Mouse (Mus musculus) heart, embryonic 15.5 days (tissue): ENCODE results near the gene Zfp553. TPM values are rescaled to one million over a fixed set of nuclear protein-coding genes. Genes with fewer than 3 reads are reported as not detected.

Source experiments
- ATAC-seq: fragments of 200-750 bp; cut with Nextera tagmentation; replicated peaks from 2 replicates; pipeline ENCODE4 v1.8.0; 2017; ENCODE audit warnings: low read depth, moderate TSS enrichment; ENCODE audit not compliant: insufficient number of reproducible peaks, insufficient read depth, low FRiP score
- H3K27ac ChIP-seq: fragments of 300-500 bp; sonication (generic); 2 replicates; pipeline ENCODE4 v1.5.1; 2015; ENCODE audit warnings: mild to moderate bottlenecking, inconsistent platforms
- H3K27me3 ChIP-seq: fragments of 300-500 bp; sonication (generic); 2 replicates; pipeline ENCODE4 v1.6.1; 2015; ENCODE audit warnings: inconsistent platforms
- H3K36me3 ChIP-seq: fragments of 300-500 bp; sonication (generic); 2 replicates; pipeline ENCODE4 v1.6.1; 2015; ENCODE audit warnings: mild to moderate bottlenecking, inconsistent platforms
- H3K4me1 ChIP-seq: fragments of 300-500 bp; sonication (generic); replicated peaks from 2 replicates; pipeline ENCODE4 v1.6.1; 2015; ENCODE audit warnings: inconsistent platforms
- H3K4me2 ChIP-seq: fragments of 300-500 bp; sonication (generic); 2 replicates; pipeline ENCODE4 v1.6.1; 2015; ENCODE audit warnings: inconsistent platforms, mild to moderate bottlenecking, moderate library complexity
- H3K4me3 ChIP-seq: fragments of 300-500 bp; sonication (generic); 2 replicates; pipeline ENCODE4 v1.5.1; 2015; ENCODE audit warnings: mild to moderate bottlenecking, inconsistent platforms
- H3K9ac ChIP-seq: fragments of 300-500 bp; sonication (generic); 2 replicates; pipeline ENCODE4 v1.6.1; 2015; ENCODE audit warnings: mild to moderate bottlenecking, inconsistent platforms
- H3K9me3 ChIP-seq: fragments of 300-500 bp; sonication (generic); replicated peaks from 2 replicates; pipeline ENCODE4 v1.6.1; 2016; ENCODE audit warnings: inconsistent platforms
- WGBS: fragments of 180-500 bp; shearing (Covaris S2); methylation state at CpG from one replicate; pipeline ENCODE4 v1.1.7; 2015; ENCODE audit warnings: mixed read lengths; 5-methylcytosine and 5-hydroxymethylcytosine counted together
- polyA plus RNA-seq: library from polyadenylated mRNA; unstranded; fragments of >200 nt; fragmentation: Nextera tagmentation; extraction: Ambion mirVana; gene quantifications from 2 replicates; pipeline ENCODE4 v1.2.1, GENCODE M21; 2015

Gene Zfp553
- polyA plus RNA-seq, 1 experiment from 2014 or later = 17.8 TPM

DNA sequence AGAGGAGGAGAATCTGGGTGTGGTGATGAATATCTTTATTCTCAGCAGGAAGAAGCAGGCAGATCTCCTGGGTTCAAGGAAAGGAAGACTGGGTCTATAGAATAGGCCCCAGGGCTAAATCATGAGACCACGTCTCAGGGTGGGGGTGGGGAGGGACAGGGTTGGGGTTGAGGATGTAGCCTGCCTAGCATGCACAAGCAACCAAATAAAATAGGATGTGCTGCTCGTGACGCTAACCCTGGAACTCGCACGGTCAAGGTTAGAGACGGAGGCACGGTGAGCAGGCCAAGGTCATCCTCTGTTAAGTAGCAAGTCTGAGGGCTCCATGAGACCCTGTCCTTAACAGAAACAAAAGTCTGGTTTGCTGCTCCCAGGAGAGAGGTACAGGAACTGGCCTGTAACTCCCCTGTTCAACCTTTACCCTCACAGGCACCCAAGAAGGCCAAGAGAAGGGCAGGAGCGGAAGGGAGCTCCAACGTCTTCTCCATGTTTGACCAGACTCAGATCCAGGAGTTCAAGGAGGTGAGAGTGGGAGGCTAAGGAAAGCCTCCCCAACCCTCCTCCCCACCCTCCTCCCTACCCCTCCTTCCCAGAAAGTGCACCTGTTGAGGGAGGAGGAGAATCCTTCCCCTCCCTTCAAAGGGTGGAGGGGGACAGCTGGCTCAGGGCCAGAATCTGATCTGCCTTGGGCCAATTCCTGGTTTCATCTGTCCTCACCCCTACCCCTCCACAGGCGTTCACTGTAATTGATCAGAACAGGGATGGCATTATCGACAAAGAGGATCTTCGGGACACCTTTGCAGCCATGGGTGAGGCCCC lies 20.2 kb upstream of the Zfp553 start:
- no peaks in the 10 kb centered on the region for H3K9me3 ChIP-seq
- peaks cover 46% of the 10 kb centered on the region for H3K4me1 ChIP-seq
- no peak overlapping the region for H3K4me2 ChIP-seq
- H3K9ac ChIP-seq = no peak overlapping the region
- 87% methylated on average over 12 of the region's 12 CpGs for WGBS
- H3K4me3 ChIP-seq = no peak overlapping the region
- no peaks in the 10 kb centered on the region for H3K27me3 ChIP-seq
- no peaks in the 10 kb centered on the region for H3K36me3 ChIP-seq
- H3K27ac ChIP-seq = no peak overlapping the region
- no peak for ATAC-seq

DNA sequence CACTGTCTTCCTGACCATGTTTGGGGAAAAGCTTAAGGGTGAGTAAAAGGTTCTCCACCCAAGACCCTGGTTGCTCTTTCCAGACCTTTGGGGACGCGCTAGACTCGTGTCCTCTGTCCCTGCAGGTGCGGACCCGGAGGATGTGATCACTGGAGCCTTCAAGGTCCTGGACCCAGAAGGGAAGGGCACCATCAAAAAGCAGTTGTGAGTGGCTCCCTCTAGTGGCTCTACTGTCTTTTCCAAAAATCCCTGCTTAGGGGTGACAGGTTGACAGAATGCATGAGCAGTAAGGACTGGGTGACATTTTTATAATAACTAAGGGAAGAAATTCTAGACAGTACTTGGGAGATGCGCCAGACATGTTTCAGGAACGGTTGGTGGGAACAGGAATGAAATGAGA lies 19.4 kb upstream of the Zfp553 start:
- Histone ChIP-seq H3K27me3 (no peaks in the 10 kb centered on the region), H3K4me3 (no peak overlapping the region), H3K36me3 (no peaks in the 10 kb centered on the region), H3K9me3 (no peaks in the 10 kb centered on the region), H3K27ac (no peak overlapping the region), H3K9ac (no peak overlapping the region), H3K4me2 (no peak overlapping the region), H3K4me1 (peaks cover 54% of the 10 kb centered on the region)
- ATAC-seq = no peak
- WGBS = 35% methylated on average over 7 of the region's 7 CpGs

DNA sequence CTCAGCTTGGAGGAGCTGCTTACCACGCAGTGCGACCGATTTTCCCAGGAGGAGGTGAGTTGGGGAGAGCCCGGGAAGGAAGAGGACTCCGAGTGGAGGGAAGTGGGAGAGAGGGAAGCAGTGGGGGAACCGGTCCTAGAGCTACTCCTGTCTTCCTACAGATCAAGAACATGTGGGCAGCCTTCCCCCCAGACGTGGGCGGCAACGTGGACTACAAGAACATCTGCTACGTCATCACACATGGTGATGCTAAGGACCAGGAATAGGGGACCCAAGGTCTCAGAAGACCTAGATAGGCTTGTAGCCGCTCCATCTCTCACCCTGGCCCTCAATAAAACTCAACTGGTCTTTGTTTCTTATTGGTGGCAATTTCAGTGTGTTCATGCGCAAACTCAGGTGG lies 18.9 kb upstream of the Zfp553 start:
- WGBS = 56% methylated on average over 12 of the region's 12 CpGs
- ATAC-seq = no peak
- Histone ChIP-seq H3K27me3 (no peaks in the 10 kb centered on the region), H3K36me3 (no peaks in the 10 kb centered on the region), H3K9me3 (no peaks in the 10 kb centered on the region), H3K27ac (no peak overlapping the region), H3K4me2 (peak overlapping the region; percentile 68), H3K4me1 (peaks cover 54% of the 10 kb centered on the region), H3K4me3 (no peak overlapping the region), H3K9ac (no peak overlapping the region)

DNA sequence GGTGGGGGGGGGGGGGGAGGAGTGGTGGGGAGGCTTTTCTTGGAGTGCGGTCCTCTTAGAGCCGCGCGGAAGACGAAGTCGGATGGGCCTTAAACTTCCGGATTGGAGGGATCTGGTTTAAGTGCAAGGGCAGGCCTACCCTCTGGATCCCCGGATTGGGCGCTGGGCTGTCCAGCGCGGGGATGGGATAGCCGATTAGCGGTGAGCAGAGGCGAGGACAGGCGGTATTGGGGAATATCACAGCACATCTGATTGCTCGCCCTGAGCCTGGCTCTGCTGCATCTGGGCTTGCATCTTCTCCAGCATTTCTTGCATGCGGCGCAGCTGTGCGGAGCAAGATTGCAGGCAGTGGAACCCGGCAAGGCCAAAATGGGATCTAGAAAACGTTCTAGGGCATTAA lies 18.3 kb upstream of the Zfp553 start:
- WGBS = 36% methylated on average over 21 of the region's 21 CpGs
- H3K9me3 ChIP-seq = no peaks in the 10 kb centered on the region
- peaks cover 50% of the 10 kb centered on the region for H3K4me1 ChIP-seq
- H3K4me2 ChIP-seq = peak overlapping the region; percentile 68
- H3K4me3 ChIP-seq = peak overlapping the region; percentile 44
- ATAC-seq = no peak
- peak overlapping the region; percentile 45 for H3K27ac ChIP-seq
- peak overlapping the region; percentile 50; the same call in 1 of the 2 replicates for H3K9ac ChIP-seq
- no peaks in the 10 kb centered on the region for H3K27me3 ChIP-seq
- H3K36me3 ChIP-seq = no peaks in the 10 kb centered on the region

DNA sequence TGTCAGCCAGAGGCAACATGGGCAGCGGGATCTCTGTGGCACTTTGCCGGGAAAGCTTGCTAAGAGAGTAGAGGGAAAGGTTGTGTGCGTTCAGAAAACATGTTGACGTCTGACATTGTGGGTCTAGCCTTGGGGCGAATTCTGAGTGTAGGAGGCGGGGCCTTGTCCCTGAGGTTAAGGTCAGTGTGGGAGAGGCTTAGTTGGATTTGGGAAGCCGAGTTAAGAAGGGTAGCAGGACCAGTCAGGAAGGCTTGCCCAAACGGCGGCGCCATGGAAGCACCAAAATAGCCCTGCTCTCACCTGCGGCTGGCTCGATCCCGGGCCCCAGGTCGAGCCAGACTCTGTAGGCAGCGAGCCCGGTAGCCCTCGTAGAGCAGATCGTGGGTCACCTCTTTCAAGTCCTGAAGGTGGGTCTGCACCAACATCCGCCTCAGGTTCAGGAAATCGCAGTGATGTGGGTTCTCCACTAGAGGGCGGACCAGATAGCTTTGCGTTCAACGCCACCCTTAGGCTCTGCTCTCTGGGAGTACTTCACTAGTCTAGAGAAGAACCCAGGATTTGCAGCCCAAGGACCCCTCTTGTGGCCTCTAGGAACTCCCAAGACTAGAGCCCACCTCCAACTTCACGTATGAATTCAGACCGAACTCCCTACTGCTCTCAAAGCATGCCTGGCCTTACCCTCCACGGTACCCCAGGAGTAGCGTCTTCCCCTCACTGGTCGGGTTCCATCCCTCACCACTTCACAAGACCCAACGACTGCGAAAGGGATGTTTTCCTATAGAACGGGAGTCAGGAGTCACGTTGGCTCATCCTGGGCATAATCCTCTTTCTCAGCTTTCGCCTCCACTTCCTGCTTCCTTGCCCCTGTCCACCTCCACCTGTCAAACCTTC lies 17.6 kb upstream of the Zfp553 start:
- Histone ChIP-seq H3K36me3 (no peaks in the 10 kb centered on the region), H3K27me3 (no peaks in the 10 kb centered on the region), H3K4me2 (peak overlapping the region; percentile 68), H3K9me3 (no peaks in the 10 kb centered on the region), H3K27ac (peak overlapping the region; percentile 45; the same call in 1 of the 2 replicates), H3K4me3 (peak overlapping the region; percentile 44), H3K9ac (peak overlapping the region; percentile 50), H3K4me1 (peaks cover 47% of the 10 kb centered on the region)
- no peak for ATAC-seq
- 23% methylated on average over 33 of the region's 33 CpGs for WGBS

DNA sequence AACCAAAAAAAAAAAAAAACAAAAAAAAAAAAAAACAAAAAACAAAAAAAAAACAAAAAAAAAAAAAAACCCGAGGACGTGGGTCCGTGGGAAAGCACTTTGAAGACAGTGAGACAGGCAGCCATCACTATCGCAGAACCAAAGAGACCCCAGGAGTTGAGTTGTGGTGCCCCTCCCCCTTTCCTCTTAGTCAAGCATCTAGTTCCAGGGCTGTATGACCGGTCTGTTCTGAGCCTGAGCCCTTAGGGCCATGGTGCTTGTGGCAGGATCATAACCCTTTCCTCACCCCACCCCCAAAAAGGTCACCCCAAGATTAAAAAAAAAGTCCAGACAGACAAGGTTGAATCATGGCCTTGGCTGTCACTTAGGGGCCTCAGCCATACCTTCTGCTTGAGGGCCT lies 16.6 kb upstream of the Zfp553 start:
- 82% methylated on average over 5 of the region's 5 CpGs for WGBS
- no peak overlapping the region for H3K27ac ChIP-seq

DNA sequence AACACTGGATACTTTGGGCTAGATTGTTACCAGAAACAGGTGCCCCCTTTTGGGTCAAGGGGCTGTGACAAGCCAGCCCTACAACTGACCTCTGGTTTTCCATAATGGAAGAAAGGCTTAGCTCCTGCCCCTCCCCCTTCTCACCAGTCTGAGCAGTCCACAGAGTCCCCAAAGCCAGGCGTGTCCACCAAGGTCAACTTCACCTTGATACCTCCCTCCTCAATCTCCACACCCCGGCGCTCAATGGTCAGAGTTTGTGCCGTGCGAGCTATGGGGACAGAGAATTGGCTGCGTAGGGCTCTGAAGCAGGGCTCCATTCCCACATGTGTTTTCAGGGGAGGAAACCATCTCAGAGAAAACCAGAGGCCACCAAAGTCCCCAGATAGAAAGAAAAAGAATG lies 15.4 kb upstream of the Zfp553 start:
- Histone ChIP-seq H3K27ac (peak overlapping the region; percentile 78), H3K4me2 (peak overlapping the region; percentile 41), H3K4me3 (peak overlapping the region; percentile 13; the same call in 1 of the 2 replicates), H3K9me3 (no peaks in the 10 kb centered on the region), H3K36me3 (no peaks in the 10 kb centered on the region), H3K4me1 (peaks cover 41% of the 10 kb centered on the region), H3K9ac (0 out of 2 replicates have a peak overlapping the region, but pooled peaks have one; percentile 1), H3K27me3 (no peaks in the 10 kb centered on the region)
- ATAC-seq = no peak
- 52% methylated on average over 6 of the region's 6 CpGs for WGBS

More for the DNA sequence above, 16.6 kb upstream of the Zfp553 start:
- H3K9me3 ChIP-seq = no peaks in the 10 kb centered on the region
- no peaks in the 10 kb centered on the region for H3K36me3 ChIP-seq
- no peak overlapping the region for H3K4me3 ChIP-seq
- H3K9ac ChIP-seq = no peak overlapping the region
- H3K4me1 ChIP-seq = peaks cover 45% of the 10 kb centered on the region
- no peak overlapping the region for H3K4me2 ChIP-seq
- no peaks in the 10 kb centered on the region for H3K27me3 ChIP-seq
- no peak for ATAC-seq

DNA sequence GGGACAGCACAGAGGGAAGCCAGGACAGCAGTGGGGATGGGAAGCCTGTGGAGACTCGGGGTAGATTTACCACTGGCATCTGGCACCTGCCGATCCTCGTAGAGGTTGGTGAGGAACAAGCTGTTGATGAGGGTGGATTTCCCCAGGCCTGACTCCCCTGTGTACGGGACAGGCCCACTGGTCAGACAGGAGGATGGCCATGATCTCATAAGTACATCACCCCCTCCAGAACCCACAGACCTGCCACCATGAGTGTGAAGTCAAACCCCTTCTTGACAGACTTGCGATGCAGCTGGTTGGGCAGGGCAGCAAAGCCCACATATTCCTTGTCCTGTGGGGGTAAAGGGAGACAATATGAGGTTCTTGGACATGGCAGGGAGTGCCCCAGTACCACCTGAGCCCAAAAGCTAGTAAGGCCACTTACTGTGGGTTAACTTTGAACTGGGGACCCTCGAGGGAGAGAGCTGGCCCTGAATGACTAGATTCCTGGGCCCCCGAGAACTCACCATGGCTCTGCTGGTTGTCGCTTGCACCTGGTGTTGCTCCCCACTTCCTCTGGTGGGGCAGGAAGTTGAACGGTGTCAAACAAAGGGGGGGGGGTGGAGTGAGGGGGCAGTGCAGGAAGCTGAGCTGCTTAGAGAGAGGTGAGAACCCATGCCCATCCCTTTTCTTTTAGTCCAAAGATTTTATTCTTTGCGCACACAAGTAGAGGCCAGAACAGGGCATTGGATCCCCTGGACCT lies 14.8 kb upstream of the Zfp553 start:
- no peaks in the 10 kb centered on the region for H3K27me3 ChIP-seq

DNA sequence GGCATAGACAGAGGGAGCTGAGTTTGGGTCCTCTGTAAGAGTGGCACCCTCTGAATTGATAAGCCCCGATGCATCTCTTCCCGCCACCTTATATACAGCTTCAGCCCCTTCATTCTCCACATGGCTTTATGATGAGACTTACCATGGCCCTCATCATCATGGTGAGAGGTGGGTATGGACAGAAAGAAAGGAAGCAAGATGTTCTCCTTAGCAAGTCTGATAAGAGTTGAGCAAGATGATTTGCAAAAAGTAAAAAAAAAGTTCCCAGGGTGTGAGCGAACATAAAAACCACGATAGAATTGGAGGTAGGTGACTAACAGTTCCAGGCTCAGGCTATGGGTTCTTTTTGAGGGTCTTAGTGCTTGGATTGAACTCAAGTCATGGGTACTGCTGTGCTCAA lies 14.2 kb upstream of the Zfp553 start:
- 85% methylated on average over 4 of the region's 4 CpGs for WGBS
- H3K4me2 ChIP-seq = no peak overlapping the region
- H3K27ac ChIP-seq = peak overlapping the region; percentile 27
- H3K27me3 ChIP-seq = no peaks in the 10 kb centered on the region
- H3K9ac ChIP-seq = no peak overlapping the region
- no peak overlapping the region for H3K4me3 ChIP-seq
- H3K4me1 ChIP-seq = peaks cover 37% of the 10 kb centered on the region
- no peaks in the 10 kb centered on the region for H3K36me3 ChIP-seq
- no peak for ATAC-seq
- H3K9me3 ChIP-seq = no peaks in the 10 kb centered on the region

More for the DNA sequence above, 14.8 kb upstream of the Zfp553 start:
- H3K4me2 ChIP-seq = peak overlapping the region; percentile 41
- peak overlapping the region; percentile 78 for H3K27ac ChIP-seq
- H3K36me3 ChIP-seq = no peaks in the 10 kb centered on the region
- no peak for ATAC-seq
- 53% methylated on average over 10 of the region's 10 CpGs for WGBS
- peak overlapping the region; percentile 13; the same call in 1 of the 2 replicates for H3K4me3 ChIP-seq
- H3K4me1 ChIP-seq = peaks cover 41% of the 10 kb centered on the region
- no peaks in the 10 kb centered on the region for H3K9me3 ChIP-seq
- H3K9ac ChIP-seq = no peak overlapping the region

DNA sequence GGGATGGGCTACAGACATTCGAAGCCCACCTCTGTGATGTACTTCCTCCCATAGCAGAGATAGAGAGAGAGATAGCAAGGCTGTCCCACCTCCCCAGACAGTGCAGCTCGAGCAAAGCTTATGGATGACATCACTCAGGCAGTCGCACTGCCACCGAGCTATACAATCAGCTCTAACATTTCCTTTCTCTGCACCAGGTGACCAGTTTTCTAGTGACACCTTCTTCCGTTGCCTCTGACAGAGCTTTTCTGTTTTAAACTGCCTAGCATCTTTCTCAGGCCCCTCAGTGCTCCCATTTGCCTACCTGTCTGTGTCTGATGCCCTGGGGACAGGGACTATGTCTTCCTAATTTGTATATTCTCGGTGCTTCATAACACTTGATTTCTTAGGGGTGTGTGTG lies 12.4 kb upstream of the Zfp553 start:
- Histone ChIP-seq H3K36me3 (no peaks in the 10 kb centered on the region), H3K9me3 (no peaks in the 10 kb centered on the region), H3K27ac (no peak overlapping the region), H3K27me3 (no peaks in the 10 kb centered on the region), H3K9ac (no peak overlapping the region), H3K4me2 (no peak overlapping the region), H3K4me3 (no peak overlapping the region), H3K4me1 (peaks cover 23% of the 10 kb centered on the region)
- ATAC-seq = no peak
- 72% methylated on average over 6 of the region's 6 CpGs for WGBS

DNA sequence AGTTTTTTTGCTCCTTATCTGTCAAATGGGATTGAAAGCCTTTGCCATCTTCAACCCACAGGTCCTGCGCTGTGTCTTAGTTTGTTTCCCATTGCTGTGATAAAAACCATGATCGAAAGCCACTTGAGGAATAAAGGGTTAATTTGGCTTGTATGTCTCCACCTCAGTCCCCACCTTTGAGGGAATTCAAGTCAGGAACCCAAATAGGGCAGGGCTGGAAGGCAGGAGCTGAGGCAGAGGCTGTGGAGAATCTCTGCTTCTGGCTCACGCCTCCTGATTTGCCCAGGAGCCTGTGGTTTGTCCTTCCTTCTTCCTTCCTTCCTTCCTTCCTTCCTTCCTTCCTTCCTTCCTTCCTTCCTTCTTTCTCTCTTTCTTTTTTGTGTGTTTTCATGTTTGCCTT lies 9.8 kb upstream of the Zfp553 start:
- no peaks in the 10 kb centered on the region for H3K36me3 ChIP-seq
- no peak for ATAC-seq
- H3K27me3 ChIP-seq = no peaks in the 10 kb centered on the region
- no peak overlapping the region for H3K9ac ChIP-seq
- WGBS = 94% methylated on average over 3 of the region's 3 CpGs
- no peaks in the 10 kb centered on the region for H3K9me3 ChIP-seq
- H3K27ac ChIP-seq = no peak overlapping the region
- H3K4me2 ChIP-seq = no peak overlapping the region
- peaks cover 5% of the 10 kb centered on the region for H3K4me1 ChIP-seq
- no peak overlapping the region for H3K4me3 ChIP-seq
